ENCODE assay signal across 8 mouse cellular contexts in genomic region chr16:30374266-30374665, GRCm38 (mm10). TPM values are rescaled to one million over a fixed set of nuclear protein-coding genes. Genes with fewer than 3 reads are reported as not detected.
DNase-seq lines count a peak whose midpoint lies in the region; ATAC-seq and TF ChIP-seq lines count a peak whose summit lies in the region.

No protein-coding gene starts in this region.

- 40% methylated on average over 3 of the region's 3 CpGs for WGBS in liver, adult 2 months
- 43% methylated on average over 3 of the region's 3 CpGs for WGBS in liver, embryonic 12.5 days (ENCODE audit: insufficient replicate concordance)
- 71% methylated on average over 3 of the region's 3 CpGs for WGBS in forebrain, embryonic 15.5 days

- H3K27ac ChIP-seq in liver, adult 2 months (replicated peaks; ENCODE audit: insufficient read depth, low read depth, low read length), result no peak overlapping the region
- no peak overlapping the region for H3K27ac ChIP-seq in liver, embryonic 12.5 days
- H3K27ac ChIP-seq in forebrain, embryonic 15.5 days (replicated peaks), result no peak overlapping the region

- DNase-seq in adrenal gland, adult 2 months, result peak; percentile 42
- no peak for DNase-seq in adrenal gland, postnatal 25 days
- DNase-seq in liver, adult 2 months (ENCODE audit: extremely low read depth, low read depth, low spot score), result peak; percentile 64
- DNase-seq in brain, adult 2 months (ENCODE audit: low read depth, low spot score), result peak; percentile 85
- DNase-seq in left cerebral cortex, postnatal 10 days (ENCODE audit: extremely low spot score in 1 of 2, low spot score in 2 of 2), result peak; percentile 40 to 57
- peak; percentile 60 to 62 for DNase-seq in right cerebral cortex, postnatal 10 days (ENCODE audit: low spot score in 2 of 2)

- peaks cover 11% of the 10 kb centered on the region for H3K4me1 ChIP-seq in liver, adult 2 months (ENCODE audit: control insufficient read depth, insufficient read depth, low read length)
- H3K4me1 ChIP-seq in liver, embryonic 12.5 days, result peaks cover 24% of the 10 kb centered on the region
- 0 out of 2 replicates have a peak, but pooled peaks cover 2% of the 10 kb centered on the region for H3K4me1 ChIP-seq in forebrain, embryonic 15.5 days

- H3K9me3 ChIP-seq in liver, embryonic 12.5 days (replicated peaks), result no peaks in the 10 kb centered on the region
- no peaks in the 10 kb centered on the region for H3K9me3 ChIP-seq in forebrain, embryonic 15.5 days

- H3K36me3 ChIP-seq in liver, adult 2 months (ENCODE audit: control insufficient read depth, insufficient read depth, low read length), result peaks cover 4% of the 10 kb centered on the region; the same call in 1 of the 2 replicates
- H3K36me3 ChIP-seq in liver, embryonic 12.5 days, result peaks cover 5% of the 10 kb centered on the region
- H3K36me3 ChIP-seq in forebrain, embryonic 15.5 days, result no peaks in the 10 kb centered on the region

- H3K4me3 ChIP-seq in liver, adult 2 months (ENCODE audit: insufficient read depth, low read depth, low read length), result no peak overlapping the region
- H3K4me3 ChIP-seq in liver, embryonic 12.5 days, result no peak overlapping the region
- no peak overlapping the region for H3K4me3 ChIP-seq in forebrain, embryonic 15.5 days

- no peak overlapping the region for H3K4me2 ChIP-seq in liver, embryonic 12.5 days
- H3K4me2 ChIP-seq in forebrain, embryonic 15.5 days (replicated peaks), result no peak overlapping the region

- no peak for TF ChIP-seq POLR2A in liver, adult 2 months (IDR thresholded peaks at IDR 0.05; ENCODE audit: extremely low read depth, insufficient read depth, low read length)

- no peak overlapping the region for H3K9ac ChIP-seq in liver, adult 2 months (ENCODE audit: low read depth, low read length)
- no peak overlapping the region for H3K9ac ChIP-seq in liver, embryonic 12.5 days
- no peak overlapping the region for H3K9ac ChIP-seq in forebrain, embryonic 15.5 days (replicated peaks)

- no peaks in the 10 kb centered on the region for H3K27me3 ChIP-seq in liver, adult 2 months (ENCODE audit: control insufficient read depth, insufficient read depth, low read length)
- no peaks in the 10 kb centered on the region for H3K27me3 ChIP-seq in liver, embryonic 12.5 days (replicated peaks)
- no peaks in the 10 kb centered on the region for H3K27me3 ChIP-seq in forebrain, embryonic 15.5 days

- intact Hi-C loops in left cerebral cortex, postnatal 10 days (cut with DNase I), result no loop called here

- TF ChIP-seq CTCF in liver, adult 2 months (IDR thresholded peaks at IDR 0.05; ENCODE audit: low read depth, low read length), result no peak

- H3K79me2 ChIP-seq in liver, adult 2 months (ENCODE audit: control insufficient read depth, insufficient read depth, low read length), result peaks cover 10% of the 10 kb centered on the region; the same call in 1 of the 2 replicates

- no peak for ATAC-seq in liver, embryonic 12.5 days
- ATAC-seq in forebrain, embryonic 15.5 days (replicated peaks), result peak; percentile 57; the same call in 1 of the 2 replicates

RNA-seq across cellular contexts. Expression of gene Atp13a3, which starts 31.5 kb away (rescaled TPM):
- total RNA-seq in adrenal gland, adult 2 months (2021), result 10 to 100 TPM; 71.3 to 98.1 TPM
- 65.3 and 69.3 TPM in 2 replicates for polyA plus RNA-seq in adrenal gland, adult 2 months (2012; rRNA removed)
- total RNA-seq in adrenal gland, postnatal 25 days (2021), result 57.2 and 75.3 TPM in 2 replicates
- 80.9 and 97.7 TPM in 2 replicates for total RNA-seq in liver, adult 2 months (2014; rRNA removed)
- polyA plus RNA-seq in liver, adult 2 months (2012; rRNA removed), result 46.3 and 52.7 TPM in 2 replicates
- polyA plus RNA-seq in liver, embryonic 12.5 days (2016; fragmentation: Nextera tagmentation; extraction: Ambion mirVana), result 17.7 and 18.5 TPM in 2 replicates
- 9.2 and 10.8 TPM in 2 replicates for polyA plus RNA-seq in forebrain, embryonic 15.5 days (2015; fragmentation: Nextera tagmentation; extraction: Ambion mirVana)
- total RNA-seq in left cerebral cortex, postnatal 10 days (2021), result 10 to 100 TPM; 62.6 to 77.3 TPM
